ENCODE assay signal across 28 mouse cellular contexts in genomic region chr5:99519023-99519422, GRCm38 (mm10).
A peak's percentile ranks its signal among the peaks of the same experiment; 100 is the strongest.
DNase-seq lines count a peak whose midpoint lies in the region; ATAC-seq and TF ChIP-seq lines count a peak whose summit lies in the region.
"Had no signal": no experiment of that assay in that cellular context is flagged by ENCODE, and none has a peak within 500 bp of the region (broad histone marks: within the 10 kb centered on the region; RNA-seq: fewer than 3 reads in every experiment).

No protein-coding gene starts in this region.

- no peak for TF ChIP-seq EP300 in heart, postnatal 0 days (IDR thresholded peaks at IDR 0.05; ENCODE audit: low read depth)

- no peak overlapping the region for H3K4me3 ChIP-seq in heart, postnatal 0 days (ENCODE audit: low read depth, low read length)
- H3K4me3 ChIP-seq: embryonic facial prominence, embryonic 10.5 days; embryonic facial prominence, embryonic 13.5 days; erythroblast, embryonic 14.5 days; forebrain, embryonic 13.5 days; gastrocnemius, adult 2 months; heart, embryonic 12.5 days; heart, embryonic 15.5 days had no signal

- no peaks in the 10 kb centered on the region for H3K9me3 ChIP-seq in heart, postnatal 0 days (replicated peaks; ENCODE audit: control insufficient read depth, low read length)
- H3K9me3 ChIP-seq: embryonic facial prominence, embryonic 10.5 days; embryonic facial prominence, embryonic 13.5 days; forebrain, embryonic 13.5 days; heart, embryonic 12.5 days; heart, embryonic 15.5 days had no signal

- peak; percentile 21 for DNase-seq in heart, postnatal 0 days (ENCODE audit: low spot score)
- DNase-seq in heart, postnatal 25 days (ENCODE audit: low spot score), result no peak
- no peak for DNase-seq in left cerebral cortex, postnatal 14 days (ENCODE audit: low spot score in 2 of 2)
- DNase-seq in thymus, postnatal 25 days, result no peak
- DNase-seq: adrenal gland, adult 2 months; adrenal gland, postnatal 14 days; cerebellum, adult 11 months; cerebellum, adult 2 months; cerebellum, adult 9-11 months; cerebellum, postnatal 25 days; embryo, embryonic 11 days; forebrain, postnatal 0 days; gastrocnemius, adult 2 months; gastrocnemius, postnatal 14 days; heart, adult 11 months; heart, postnatal 14 days had no signal

- H3K36me3 ChIP-seq in heart, postnatal 0 days (replicated peaks; ENCODE audit: control insufficient read depth, insufficient read depth, low read length), result no peaks in the 10 kb centered on the region
- H3K36me3 ChIP-seq: embryonic facial prominence, embryonic 10.5 days; embryonic facial prominence, embryonic 13.5 days; heart, embryonic 12.5 days; heart, embryonic 15.5 days had no signal

- no peak overlapping the region for H3K9ac ChIP-seq in heart, postnatal 0 days (replicated peaks; ENCODE audit: low read depth, low read length)
- H3K9ac ChIP-seq: embryonic facial prominence, embryonic 13.5 days; forebrain, embryonic 13.5 days; forebrain, postnatal 0 days; heart, embryonic 12.5 days; heart, embryonic 15.5 days; hindbrain, embryonic 14.5 days had no signal

- no peaks in the 10 kb centered on the region for H3K27me3 ChIP-seq in heart, postnatal 0 days (ENCODE audit: control insufficient read depth, insufficient read depth, low read length)
- H3K27me3 ChIP-seq: embryonic facial prominence, embryonic 13.5 days; forebrain, embryonic 13.5 days; heart, embryonic 12.5 days; heart, embryonic 15.5 days had no signal

- H3K27ac ChIP-seq in heart, postnatal 0 days (ENCODE audit: low read depth), result no peak overlapping the region
- H3K27ac ChIP-seq: embryonic facial prominence, embryonic 10.5 days; embryonic facial prominence, embryonic 13.5 days; forebrain, embryonic 13.5 days; gastrocnemius, adult 2 months; heart, embryonic 15.5 days; hindbrain, embryonic 14.5 days; hindbrain, postnatal 0 days had no signal

- no peak overlapping the region for H3K4me2 ChIP-seq in heart, postnatal 0 days (ENCODE audit: low read depth, low read length)
- H3K4me2 ChIP-seq: embryonic facial prominence, embryonic 13.5 days; forebrain, embryonic 13.5 days; heart, embryonic 12.5 days; heart, embryonic 15.5 days; hindbrain, embryonic 14.5 days had no signal

- peaks cover 41% of the 10 kb centered on the region for H3K4me1 ChIP-seq in heart, postnatal 0 days (ENCODE audit: control insufficient read depth, insufficient read depth)

- 20% methylated on average over 4 of the region's 4 CpGs for WGBS in heart, postnatal 0 days

- intact Hi-C loops in heart, postnatal 25 days (cut with DNase I), result loop anchor here (10.0 kb wide), 1 partner anchor 94 kb away; no protein-coding TSS in a partner anchor
- intact Hi-C loops in left cerebral cortex, postnatal 14 days (cut with DNase I), result no loop called here

- TF ChIP-seq CTCF in heart, postnatal 0 days (IDR thresholded peaks at IDR 0.05; ENCODE audit: low read depth), result no peak

- no peak for ATAC-seq in heart, postnatal 0 days (ENCODE audit: insufficient read depth, low read depth)
- peak; percentile 71 for ATAC-seq in common myeloid progenitor, adult 5-6 weeks (replicated peaks; ENCODE audit: low read depth, poor library complexity, severe bottlenecking)
- peak; percentile 40 to 65 for ATAC-seq in hematopoietic stem cell, adult 5-6 weeks (replicated peaks in 1 of 2; ENCODE audit: insufficient read depth in 1 of 2, low FRiP score in 2 of 2, low TSS enrichment in 1 of 2, low read depth in 1 of 2, poor library complexity in 2 of 2, severe bottlenecking in 2 of 2)
- ATAC-seq: CD4-positive, CD25-positive, alpha-beta regulatory T cell, adult 4 months; hindbrain, postnatal 0 days; inflammation-experienced regulatory T-cells, adult 6 months had no signal
